Mouse (Mus musculus) myocyte (in vitro differentiated cells): Measurements from ENCODE around the gene Gmeb2.

ENCODE experiments used
- E2F4 ChIP-seq: IDR thresholded peaks from one replicate; pipeline ENCODE4 v1.6.1; 2011; ENCODE audit warnings: mild to moderate bottlenecking, control low read depth, moderate library complexity; ENCODE audit not compliant: insufficient read depth
- MAX ChIP-seq: IDR thresholded peaks from one replicate; pipeline ENCODE4 v1.6.1; 2011; ENCODE audit warnings: low read depth, mild to moderate bottlenecking, control low read depth
- MYOD1 ChIP-seq, 3 experiments: IDR thresholded peaks; one replicate each; pipeline ENCODE4 v1.6.1; 2011; ENCODE audit warnings: control low read depth in 2 of 3, low read depth in 2 of 3, mild to moderate bottlenecking in 2 of 3, moderate library complexity in 1 of 3; ENCODE audit not compliant: insufficient read length in 2 of 3, control insufficient read depth in 1 of 3
- POLR2A ChIP-seq: IDR thresholded peaks from one replicate; pipeline ENCODE4 v1.6.1; 2011; ENCODE audit warnings: low read depth, mild to moderate bottlenecking, control low read depth, moderate library complexity; ENCODE audit not compliant: insufficient read length
- POLR2AphosphoS2 ChIP-seq: IDR thresholded peaks from one replicate; pipeline ENCODE4 v1.6.1; 2011; ENCODE audit warnings: low read depth, control low read depth; ENCODE audit not compliant: insufficient read length
- REST ChIP-seq: IDR thresholded peaks from one replicate; pipeline ENCODE4 v1.6.1; 2011; ENCODE audit warnings: mild to moderate bottlenecking, control low read depth, moderate library complexity; ENCODE audit not compliant: insufficient read depth, insufficient read length
- SRF ChIP-seq: IDR thresholded peaks from one replicate; pipeline ENCODE4 v1.6.1; 2011; ENCODE audit warnings: low read depth; ENCODE audit not compliant: control insufficient read depth, insufficient read length
- TCF3 ChIP-seq: IDR thresholded peaks from one replicate; pipeline ENCODE4 v1.6.1; 2011; ENCODE audit warnings: low read depth, control low read depth; ENCODE audit not compliant: insufficient read length
- USF1 ChIP-seq: IDR thresholded peaks from one replicate; pipeline ENCODE4 v1.6.1; 2011; ENCODE audit warnings: low read depth, mild to moderate bottlenecking, control low read depth, moderate library complexity

- no peak for TF ChIP-seq MYOD1 (IDR thresholded peaks at IDR 0.05; ENCODE audit: control insufficient read depth in 1 of 3, insufficient read length in 2 of 3, low read depth in 2 of 3)
- TF ChIP-seq POLR2A = no peak
- TF ChIP-seq MAX = no peak
- no peak for TF ChIP-seq TCF3
- TF ChIP-seq USF1 = no peak
- no peak for TF ChIP-seq SRF
- no peak for TF ChIP-seq E2F4
- TF ChIP-seq POLR2AphosphoS2 = no peak
- TF ChIP-seq REST = no peak
Measured at GRCm38 (mm10) chr2:181235681-181236566, 51.9 kb downstream of the Gmeb2 start.
